Mouse (Mus musculus) stomach, postnatal 0 days (tissue): Measurements from ENCODE around the gene Plk2.

ENCODE experiments used
- CTCF ChIP-seq: IDR thresholded peaks from 2 replicates; pipeline ENCODE4 v1.5.1; 2016; ENCODE audit warnings: antibody characterized with exemption, low read depth, mild to moderate bottlenecking, moderate library complexity
- EP300 ChIP-seq: optimal IDR thresholded peaks from 2 replicates; pipeline ENCODE3; 2016; ENCODE audit warnings: antibody characterized with exemption

GRCm38 (mm10) chr13:110346707-110347106 is 48.1 kb upstream of the Plk2 start:
- TF ChIP-seq EP300 = no peak
- no peak for TF ChIP-seq CTCF
